Mouse (Mus musculus): Measurements from ENCODE around the gene Igsf9. TPM values are rescaled to one million over a fixed set of nuclear protein-coding genes. Genes with fewer than 3 reads are reported as not detected.

Gene Igsf9
- polyA plus RNA-seq, 2 experiments, result 29.6 to 62.0 TPM

GRCm38 (mm10) chr1:172510421-172510972 is 28.9 kb downstream of the Igsf9 start:
- Histone ChIP-seq H3K27ac (replicated peaks; ENCODE audit: low read depth, low read length) (no peak overlapping the region), H3K4me2 (replicated peaks; ENCODE audit: low read depth, low read length, severe bottlenecking) (no peak overlapping the region), H3K27me3 (ENCODE audit: control insufficient read depth, insufficient read depth, low read length) (no peaks in the 10 kb centered on the region), H3K36me3 (ENCODE audit: control insufficient read depth, insufficient read depth, low read length) (peaks cover 5% of the 10 kb centered on the region; the same call in 1 of the 2 replicates), H3K4me1 (ENCODE audit: control insufficient read depth, insufficient read depth, low read length) (0 out of 2 replicates have a peak, but pooled peaks cover 13% of the 10 kb centered on the region), H3K4me3 (replicated peaks; ENCODE audit: low read length) (no peak overlapping the region), H3K9ac (ENCODE audit: low read depth, low read length, severe bottlenecking) (no peak overlapping the region), H3K9me3 (ENCODE audit: control insufficient read depth, low read length) (no peaks in the 10 kb centered on the region)
- DNase-seq (ENCODE audit: low spot score), result no peak
- no peak for ATAC-seq (ENCODE audit: low FRiP score, low read depth)
- TF ChIP-seq POLR2A (IDR thresholded peaks at IDR 0.05; ENCODE audit: borderline replicate concordance, extremely low read depth, insufficient read depth, insufficient read length), result no peak
- 31% methylated on average over 13 of the region's 13 CpGs for WGBS

GRCm38 (mm10) chr1:172512962-172513361 is 31.4 kb downstream of the Igsf9 start:
- Histone ChIP-seq H3K9ac (ENCODE audit: low read depth, low read length, severe bottlenecking) (0 out of 2 replicates have a peak overlapping the region, but pooled peaks have one; percentile 12), H3K27me3 (ENCODE audit: control insufficient read depth, insufficient read depth, low read length) (no peaks in the 10 kb centered on the region), H3K4me1 (ENCODE audit: control insufficient read depth, insufficient read depth, low read length) (0 out of 2 replicates have a peak, but pooled peaks cover 13% of the 10 kb centered on the region), H3K27ac (replicated peaks; ENCODE audit: low read depth, low read length) (no peak overlapping the region; the same call in 1 of the 2 replicates), H3K4me2 (replicated peaks; ENCODE audit: low read depth, low read length, severe bottlenecking) (peak overlapping the region; percentile 25; the same call in 1 of the 2 replicates), H3K36me3 (ENCODE audit: control insufficient read depth, insufficient read depth, low read length) (no peaks in the 10 kb centered on the region), H3K4me3 (replicated peaks; ENCODE audit: low read length) (no peak overlapping the region), H3K9me3 (ENCODE audit: control insufficient read depth, low read length) (no peaks in the 10 kb centered on the region)
- no peak for TF ChIP-seq POLR2A (IDR thresholded peaks at IDR 0.05; ENCODE audit: borderline replicate concordance, extremely low read depth, insufficient read depth, insufficient read length)
- ATAC-seq (ENCODE audit: low FRiP score, low read depth) (peak; percentile 24; the same call in 1 of the 2 replicates), DNase-seq (ENCODE audit: low spot score) (peak; percentile 56)
- WGBS, result 37% methylated on average over 13 of the region's 13 CpGs

DNA sequence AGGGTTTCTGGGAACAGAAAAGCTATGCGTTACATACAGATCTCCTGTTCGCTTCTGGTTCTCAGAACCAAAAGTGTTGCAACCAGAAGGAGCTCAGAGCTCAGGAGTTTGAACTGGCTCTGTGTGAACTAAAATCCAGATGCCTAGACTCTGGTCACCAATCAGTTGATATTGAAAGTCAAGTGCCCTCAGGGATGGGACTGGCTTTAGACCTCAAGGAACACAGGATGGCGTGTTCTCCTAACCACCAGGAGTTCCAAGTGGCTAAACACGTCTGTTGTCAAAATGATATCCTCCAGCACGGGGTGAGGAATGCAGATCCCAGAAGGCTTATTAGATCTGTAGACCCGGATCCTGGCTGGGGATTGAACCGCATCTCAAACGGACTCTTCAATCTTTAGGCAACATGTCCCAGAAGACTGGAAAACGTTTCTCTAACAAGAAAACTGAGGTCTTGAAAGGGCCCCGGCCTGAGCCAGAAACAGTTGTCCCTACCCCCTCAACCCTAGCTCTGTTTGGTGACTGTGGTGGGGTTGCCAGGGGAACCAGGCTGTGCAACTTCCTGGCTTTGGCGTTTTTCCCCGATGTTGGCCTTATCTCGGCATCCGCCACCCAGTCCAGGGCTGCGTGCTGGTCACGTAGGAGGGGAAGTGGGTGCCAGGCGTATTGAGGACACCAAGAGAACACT is 32.1 kb downstream of the Igsf9 start:
- no peak overlapping the region for H3K4me2 ChIP-seq (replicated peaks; ENCODE audit: low read depth, low read length, severe bottlenecking)

DNA sequence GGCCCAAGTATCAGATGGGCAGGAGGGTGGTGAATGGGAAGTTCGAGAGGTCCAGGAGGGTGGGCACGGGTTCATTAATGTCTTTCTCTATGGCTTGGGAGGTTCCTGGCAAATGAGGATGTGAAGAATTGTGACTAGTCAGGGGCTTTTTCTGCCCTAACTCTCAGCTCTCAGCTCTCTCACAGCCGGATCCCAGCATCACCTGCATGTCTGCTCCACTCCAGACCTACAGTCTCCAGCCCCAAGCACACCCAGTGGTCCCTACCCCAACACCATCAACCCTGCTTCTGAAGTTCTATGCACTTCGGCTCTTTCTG is 32.6 kb downstream of the Igsf9 start:
- no peak for ATAC-seq (ENCODE audit: low FRiP score, low read depth)
- no peak overlapping the region for H3K27ac ChIP-seq (replicated peaks; ENCODE audit: low read depth, low read length)
- 75% methylated on average over 4 of the region's 4 CpGs for WGBS
- H3K4me1 ChIP-seq (ENCODE audit: control insufficient read depth, insufficient read depth, low read length), result 0 out of 2 replicates have a peak, but pooled peaks cover 13% of the 10 kb centered on the region
- H3K4me3 ChIP-seq (replicated peaks; ENCODE audit: low read length), result no peak overlapping the region
- H3K36me3 ChIP-seq (ENCODE audit: control insufficient read depth, insufficient read depth, low read length), result no peaks in the 10 kb centered on the region
- no peak overlapping the region for H3K4me2 ChIP-seq (replicated peaks; ENCODE audit: low read depth, low read length, severe bottlenecking)
- H3K9ac ChIP-seq (ENCODE audit: low read depth, low read length, severe bottlenecking), result no peak overlapping the region
- no peak for DNase-seq (ENCODE audit: low spot score)
- no peaks in the 10 kb centered on the region for H3K27me3 ChIP-seq (ENCODE audit: control insufficient read depth, insufficient read depth, low read length)
- no peak for TF ChIP-seq POLR2A (IDR thresholded peaks at IDR 0.05; ENCODE audit: borderline replicate concordance, extremely low read depth, insufficient read depth, insufficient read length)
- no peaks in the 10 kb centered on the region for H3K9me3 ChIP-seq (ENCODE audit: control insufficient read depth, low read length)

More for the DNA sequence above, 32.1 kb downstream of the Igsf9 start:
- H3K9ac ChIP-seq (ENCODE audit: low read depth, low read length, severe bottlenecking), result no peak overlapping the region
- H3K27me3 ChIP-seq (ENCODE audit: control insufficient read depth, insufficient read depth, low read length), result no peaks in the 10 kb centered on the region
- DNase-seq (ENCODE audit: low spot score) (no peak), ATAC-seq (ENCODE audit: low FRiP score, low read depth) (no peak)
- TF ChIP-seq POLR2A (IDR thresholded peaks at IDR 0.05; ENCODE audit: borderline replicate concordance, extremely low read depth, insufficient read depth, insufficient read length), result no peak
- WGBS, result 65% methylated on average over 17 of the region's 17 CpGs
- H3K27ac ChIP-seq (replicated peaks; ENCODE audit: low read depth, low read length), result no peak overlapping the region; the same call in 1 of the 2 replicates
- no peaks in the 10 kb centered on the region for H3K9me3 ChIP-seq (ENCODE audit: control insufficient read depth, low read length)
- H3K36me3 ChIP-seq (ENCODE audit: control insufficient read depth, insufficient read depth, low read length), result no peaks in the 10 kb centered on the region
- no peak overlapping the region for H3K4me3 ChIP-seq (replicated peaks; ENCODE audit: low read length)
- H3K4me1 ChIP-seq (ENCODE audit: control insufficient read depth, insufficient read depth, low read length), result 0 out of 2 replicates have a peak, but pooled peaks cover 13% of the 10 kb centered on the region

DNA sequence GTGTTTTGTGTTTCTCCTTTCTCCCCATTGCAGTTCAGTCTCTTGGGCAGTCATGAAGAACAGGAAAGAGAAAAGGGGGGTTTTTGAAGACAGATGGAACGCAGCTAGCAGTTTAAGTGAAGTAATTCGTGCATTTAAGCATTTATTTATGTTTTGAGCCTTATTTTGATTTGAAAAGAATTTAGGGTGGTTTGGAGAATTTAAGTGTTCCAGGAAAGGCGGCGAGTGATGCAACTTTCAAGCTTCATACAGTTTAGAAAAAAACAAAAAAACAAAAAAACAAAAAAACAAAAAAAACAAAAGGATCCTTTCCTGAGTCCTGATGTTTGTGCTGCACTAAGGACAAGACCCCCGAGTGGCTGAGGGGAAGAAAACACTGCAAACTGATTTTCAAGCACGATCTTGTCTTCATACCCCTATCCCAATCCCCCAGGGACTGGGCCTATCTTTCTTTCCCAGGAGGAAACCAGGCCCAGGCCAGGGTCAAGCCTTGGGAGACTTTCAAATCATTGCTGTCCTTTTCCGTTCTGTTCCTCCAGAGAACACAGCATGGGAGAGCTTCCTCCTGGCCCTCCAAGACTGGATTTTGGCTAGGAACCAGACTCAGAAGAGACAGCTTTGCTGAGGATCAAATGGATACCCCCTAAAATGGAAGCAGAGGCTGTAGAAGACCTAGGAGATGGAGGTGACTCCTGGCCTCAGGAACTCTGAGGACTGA is 33.1 kb downstream of the Igsf9 start:
- H3K27ac ChIP-seq (replicated peaks; ENCODE audit: low read depth, low read length), result no peak overlapping the region
- no peaks in the 10 kb centered on the region for H3K9me3 ChIP-seq (ENCODE audit: control insufficient read depth, low read length)
- no peak overlapping the region for H3K9ac ChIP-seq (ENCODE audit: low read depth, low read length, severe bottlenecking)
- 84% methylated on average over 7 of the region's 7 CpGs for WGBS
- DNase-seq (ENCODE audit: low spot score) (no peak), ATAC-seq (ENCODE audit: low FRiP score, low read depth) (no peak)
- H3K27me3 ChIP-seq (ENCODE audit: control insufficient read depth, insufficient read depth, low read length), result no peaks in the 10 kb centered on the region
- 0 out of 2 replicates have a peak, but pooled peaks cover 13% of the 10 kb centered on the region for H3K4me1 ChIP-seq (ENCODE audit: control insufficient read depth, insufficient read depth, low read length)
- H3K4me2 ChIP-seq (replicated peaks; ENCODE audit: low read depth, low read length, severe bottlenecking), result no peak overlapping the region
- H3K4me3 ChIP-seq (replicated peaks; ENCODE audit: low read length), result no peak overlapping the region
- no peaks in the 10 kb centered on the region for H3K36me3 ChIP-seq (ENCODE audit: control insufficient read depth, insufficient read depth, low read length)
- TF ChIP-seq POLR2A (IDR thresholded peaks at IDR 0.05; ENCODE audit: borderline replicate concordance, extremely low read depth, insufficient read depth, insufficient read length), result no peak
